Mouse (Mus musculus) adrenal gland (tissue): ENCODE data around the gene Sin3a.

Experiments
- intact Hi-C: fragments of 180-260 bp; cut with DNase I; formaldehyde crosslinking; loops from one replicate; pipeline ENCODE4 v1.15.1; 2025

Gene Sin3a

DNA sequence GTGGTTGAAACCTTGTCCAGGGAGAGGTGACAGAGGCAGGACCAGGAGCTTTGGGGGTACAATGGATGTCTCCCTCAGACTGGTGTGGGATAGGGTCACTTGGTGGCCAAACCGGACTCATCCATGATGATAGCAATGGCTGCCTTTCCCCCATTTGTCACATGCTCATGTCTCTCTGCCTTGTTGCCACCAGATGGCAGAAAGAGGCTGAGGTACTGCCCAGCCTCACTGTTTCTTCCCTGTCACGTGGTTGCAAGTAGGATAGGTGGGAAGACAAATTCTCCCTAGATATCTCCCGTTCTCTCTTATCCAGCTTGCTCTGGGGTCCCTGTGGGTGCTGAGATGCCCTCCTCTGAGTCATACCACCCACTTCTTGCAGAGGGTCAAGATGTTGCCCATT lies 90.7 kb downstream of the Sin3a start:
- intact Hi-C loops, result loop anchor here (5.0 kb wide), 1 partner anchor 55 kb away; no protein-coding TSS in a partner anchor

DNA sequence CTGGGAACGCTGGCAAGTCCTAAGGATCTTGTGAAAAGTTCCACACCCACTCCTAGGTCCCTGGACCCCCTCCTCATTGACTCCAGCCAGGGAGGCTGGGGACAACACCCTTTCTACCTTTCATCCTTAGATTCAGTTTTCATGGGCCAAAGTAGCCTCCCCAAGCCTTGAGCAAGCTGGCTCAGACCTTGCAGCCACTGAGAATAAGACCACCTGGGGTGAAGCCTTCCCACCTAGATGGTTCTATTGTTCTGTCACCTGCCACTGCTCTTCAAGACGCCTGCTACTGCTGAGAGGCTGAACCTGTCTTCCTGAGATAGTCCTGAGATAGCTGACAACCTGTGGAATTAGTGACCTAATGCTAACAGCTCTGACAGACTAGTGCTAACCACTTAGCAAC lies 91.3 kb downstream of the Sin3a start:
- intact Hi-C loops, result loop anchor here (5.0 kb wide), 1 partner anchor 54 kb away; no protein-coding TSS in a partner anchor

DNA sequence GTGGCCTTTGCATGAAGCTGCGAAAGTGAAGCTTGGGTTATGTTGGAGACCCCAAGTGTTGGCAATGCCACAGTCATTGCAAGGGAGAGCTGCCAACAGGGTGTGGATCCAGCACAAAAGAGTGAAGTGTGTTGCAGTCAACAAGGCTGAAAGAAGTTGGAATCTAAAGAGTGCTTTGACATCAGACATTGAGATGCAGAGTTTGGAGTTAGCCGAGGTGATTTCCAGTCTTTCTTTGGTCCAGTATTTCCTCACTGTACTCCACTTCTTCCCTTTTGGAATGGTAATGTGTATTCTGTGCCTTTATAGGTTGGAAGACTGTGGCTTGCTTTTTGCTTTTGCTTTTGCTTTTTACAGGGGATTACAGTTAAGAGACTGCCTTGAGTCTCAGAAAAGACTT lies 94.3 kb downstream of the Sin3a start:
- intact Hi-C loops, result no loop called here

DNA sequence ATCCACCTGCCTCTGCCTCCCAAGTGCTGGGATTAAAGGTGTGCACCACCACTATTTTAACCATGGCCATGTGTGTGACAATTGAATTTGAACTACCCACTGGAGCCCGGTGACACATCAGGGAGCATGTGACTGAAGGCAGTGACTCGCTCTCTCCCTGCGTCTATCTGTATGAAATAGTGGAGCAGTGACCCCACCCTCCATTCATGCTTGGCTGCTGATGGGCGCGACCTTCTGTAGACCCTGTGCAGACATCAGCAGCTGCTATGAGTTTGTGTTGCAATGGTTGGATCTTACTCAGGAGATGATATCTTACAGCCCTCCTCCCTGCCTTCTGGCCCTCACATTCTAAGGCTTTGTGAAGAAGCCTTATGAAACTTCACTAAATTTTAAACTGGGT lies 96.6 kb downstream of the Sin3a start:
- intact Hi-C loops, result no loop called here
